Mouse (Mus musculus): ENCODE data around the gene Ints13. TPM values are rescaled to one million over a fixed set of nuclear protein-coding genes. Genes with fewer than 3 reads are reported as not detected.

Gene Ints13
- polyA plus RNA-seq, 1 experiment from 2014 or later: 96.1 TPM

- 75% methylated on average over 5 of the region's 5 CpGs for WGBS
- DNase-seq (ENCODE audit: low spot score): no peak
- no peak for ATAC-seq (replicated peaks; ENCODE audit: insufficient number of reproducible peaks, low FRiP score, low TSS enrichment, low read depth)
- no peak overlapping the region for H3K4me2 ChIP-seq (ENCODE audit: low read depth, low read length)
- no peak overlapping the region for H3K9ac ChIP-seq (replicated peaks; ENCODE audit: low read length)
- H3K9me3 ChIP-seq (replicated peaks; ENCODE audit: control insufficient read depth, low read length): no peaks in the 10 kb centered on the region
- no peaks in the 10 kb centered on the region for H3K27me3 ChIP-seq (ENCODE audit: control insufficient read depth, insufficient read depth, low read length)
- no peak overlapping the region for H3K27ac ChIP-seq (replicated peaks; ENCODE audit: low read depth, low read length)
- H3K4me1 ChIP-seq (ENCODE audit: control insufficient read depth, insufficient read depth, low read length): no peaks in the 10 kb centered on the region
- H3K36me3 ChIP-seq (replicated peaks; ENCODE audit: control insufficient read depth, insufficient read depth, low read depth, low read length): no peaks in the 10 kb centered on the region
- H3K4me3 ChIP-seq (ENCODE audit: low read depth, low read length): no peak overlapping the region
These were observed 56.0 kb downstream of the Ints13 start for GRCm38 (mm10) chr6:146521456-146522245.

- Histone ChIP-seq H3K27me3 (ENCODE audit: control insufficient read depth, insufficient read depth, low read length) (no peaks in the 10 kb centered on the region), H3K4me2 (ENCODE audit: low read depth, low read length) (no peak overlapping the region), H3K4me1 (ENCODE audit: control insufficient read depth, insufficient read depth, low read length) (no peaks in the 10 kb centered on the region), H3K36me3 (replicated peaks; ENCODE audit: control insufficient read depth, insufficient read depth, low read depth, low read length) (no peaks in the 10 kb centered on the region), H3K27ac (replicated peaks; ENCODE audit: low read depth, low read length) (no peak overlapping the region), H3K9me3 (replicated peaks; ENCODE audit: control insufficient read depth, low read length) (no peaks in the 10 kb centered on the region), H3K4me3 (ENCODE audit: low read depth, low read length) (no peak overlapping the region), H3K9ac (replicated peaks; ENCODE audit: low read length) (no peak overlapping the region)
- no peak for ATAC-seq (replicated peaks; ENCODE audit: insufficient number of reproducible peaks, low FRiP score, low TSS enrichment, low read depth)
- no peak for DNase-seq (ENCODE audit: low spot score)
- WGBS: 79% methylated on average over 2 of the region's 2 CpGs
These were observed 58.6 kb downstream of the Ints13 start for GRCm38 (mm10) chr6:146519019-146519418.

GRCm38 (mm10) chr6:146515936-146516335 is 61.7 kb downstream of the Ints13 start:
- Histone ChIP-seq H3K4me3 (ENCODE audit: low read depth, low read length) (no peak overlapping the region), H3K9me3 (replicated peaks; ENCODE audit: control insufficient read depth, low read length) (no peaks in the 10 kb centered on the region), H3K36me3 (replicated peaks; ENCODE audit: control insufficient read depth, insufficient read depth, low read depth, low read length) (no peaks in the 10 kb centered on the region), H3K4me2 (ENCODE audit: low read depth, low read length) (no peak overlapping the region), H3K27ac (replicated peaks; ENCODE audit: low read depth, low read length) (no peak overlapping the region), H3K27me3 (ENCODE audit: control insufficient read depth, insufficient read depth, low read length) (no peaks in the 10 kb centered on the region), H3K4me1 (ENCODE audit: control insufficient read depth, insufficient read depth, low read length) (no peaks in the 10 kb centered on the region), H3K9ac (replicated peaks; ENCODE audit: low read length) (no peak overlapping the region)
- ATAC-seq (replicated peaks; ENCODE audit: insufficient number of reproducible peaks, low FRiP score, low TSS enrichment, low read depth) (no peak), DNase-seq (ENCODE audit: low spot score) (no peak)
- WGBS: 82% methylated on average over 6 of the region's 6 CpGs

GRCm38 (mm10) chr6:146514531-146514948 is 63.1 kb downstream of the Ints13 start:
- H3K4me3 ChIP-seq (ENCODE audit: low read depth, low read length): no peak overlapping the region
- H3K9me3 ChIP-seq (replicated peaks; ENCODE audit: control insufficient read depth, low read length): no peaks in the 10 kb centered on the region
- H3K27ac ChIP-seq (replicated peaks; ENCODE audit: low read depth, low read length): no peak overlapping the region
- no peak for ATAC-seq (replicated peaks; ENCODE audit: insufficient number of reproducible peaks, low FRiP score, low TSS enrichment, low read depth)
- H3K27me3 ChIP-seq (ENCODE audit: control insufficient read depth, insufficient read depth, low read length): no peaks in the 10 kb centered on the region
- H3K36me3 ChIP-seq (replicated peaks; ENCODE audit: control insufficient read depth, insufficient read depth, low read depth, low read length): no peaks in the 10 kb centered on the region
- H3K4me1 ChIP-seq (ENCODE audit: control insufficient read depth, insufficient read depth, low read length): no peaks in the 10 kb centered on the region
- H3K9ac ChIP-seq (replicated peaks; ENCODE audit: low read length): no peak overlapping the region
- DNase-seq (ENCODE audit: low spot score): no peak
- 47% methylated on average over 7 of the region's 7 CpGs for WGBS
- no peak overlapping the region for H3K4me2 ChIP-seq (ENCODE audit: low read depth, low read length)

- H3K9ac ChIP-seq (replicated peaks; ENCODE audit: low read length): no peak overlapping the region
- H3K4me1 ChIP-seq (ENCODE audit: control insufficient read depth, insufficient read depth, low read length): no peaks in the 10 kb centered on the region
- DNase-seq (ENCODE audit: low spot score): no peak
- 74% methylated on average over 5 of the region's 5 CpGs for WGBS
- no peak overlapping the region for H3K4me3 ChIP-seq (ENCODE audit: low read depth, low read length)
- no peaks in the 10 kb centered on the region for H3K27me3 ChIP-seq (ENCODE audit: control insufficient read depth, insufficient read depth, low read length)
- H3K27ac ChIP-seq (replicated peaks; ENCODE audit: low read depth, low read length): no peak overlapping the region
- ATAC-seq (replicated peaks; ENCODE audit: insufficient number of reproducible peaks, low FRiP score, low TSS enrichment, low read depth): no peak
- no peaks in the 10 kb centered on the region for H3K36me3 ChIP-seq (replicated peaks; ENCODE audit: control insufficient read depth, insufficient read depth, low read depth, low read length)
- H3K4me2 ChIP-seq (ENCODE audit: low read depth, low read length): no peak overlapping the region
- H3K9me3 ChIP-seq (replicated peaks; ENCODE audit: control insufficient read depth, low read length): no peaks in the 10 kb centered on the region
These were observed 63.7 kb downstream of the Ints13 start for GRCm38 (mm10) chr6:146513899-146514298.

GRCm38 (mm10) chr6:146513384-146513783 is 64.3 kb downstream of the Ints13 start:
- no peaks in the 10 kb centered on the region for H3K4me1 ChIP-seq (ENCODE audit: control insufficient read depth, insufficient read depth, low read length)
- H3K9me3 ChIP-seq (replicated peaks; ENCODE audit: control insufficient read depth, low read length): no peaks in the 10 kb centered on the region
- no peak overlapping the region for H3K27ac ChIP-seq (replicated peaks; ENCODE audit: low read depth, low read length)
- ATAC-seq (replicated peaks; ENCODE audit: insufficient number of reproducible peaks, low FRiP score, low TSS enrichment, low read depth) (no peak), DNase-seq (ENCODE audit: low spot score) (no peak)
- no peak overlapping the region for H3K9ac ChIP-seq (replicated peaks; ENCODE audit: low read length)
- H3K4me2 ChIP-seq (ENCODE audit: low read depth, low read length): no peak overlapping the region
- H3K36me3 ChIP-seq (replicated peaks; ENCODE audit: control insufficient read depth, insufficient read depth, low read depth, low read length): no peaks in the 10 kb centered on the region
- no peak overlapping the region for H3K4me3 ChIP-seq (ENCODE audit: low read depth, low read length)
- no peaks in the 10 kb centered on the region for H3K27me3 ChIP-seq (ENCODE audit: control insufficient read depth, insufficient read depth, low read length)
- 87% methylated on average over 8 of the region's 8 CpGs for WGBS

- WGBS: 81% methylated on average over 8 of the region's 8 CpGs
- Histone ChIP-seq H3K9ac (replicated peaks; ENCODE audit: low read length) (no peak overlapping the region), H3K36me3 (replicated peaks; ENCODE audit: control insufficient read depth, insufficient read depth, low read depth, low read length) (no peaks in the 10 kb centered on the region), H3K4me1 (ENCODE audit: control insufficient read depth, insufficient read depth, low read length) (no peaks in the 10 kb centered on the region), H3K4me3 (ENCODE audit: low read depth, low read length) (no peak overlapping the region), H3K27ac (replicated peaks; ENCODE audit: low read depth, low read length) (no peak overlapping the region), H3K27me3 (ENCODE audit: control insufficient read depth, insufficient read depth, low read length) (no peaks in the 10 kb centered on the region), H3K9me3 (replicated peaks; ENCODE audit: control insufficient read depth, low read length) (no peaks in the 10 kb centered on the region), H3K4me2 (ENCODE audit: low read depth, low read length) (no peak overlapping the region)
- ATAC-seq (replicated peaks; ENCODE audit: insufficient number of reproducible peaks, low FRiP score, low TSS enrichment, low read depth): no peak
- no peak for DNase-seq (ENCODE audit: low spot score)
These were observed 66.1 kb downstream of the Ints13 start for GRCm38 (mm10) chr6:146511511-146511910.

GRCm38 (mm10) chr6:146509891-146510290 is 67.7 kb downstream of the Ints13 start:
- 69% methylated on average over 2 of the region's 2 CpGs for WGBS
- Histone ChIP-seq H3K4me3 (ENCODE audit: low read depth, low read length) (no peak overlapping the region), H3K36me3 (replicated peaks; ENCODE audit: control insufficient read depth, insufficient read depth, low read depth, low read length) (no peaks in the 10 kb centered on the region), H3K4me1 (ENCODE audit: control insufficient read depth, insufficient read depth, low read length) (no peaks in the 10 kb centered on the region), H3K9me3 (replicated peaks; ENCODE audit: control insufficient read depth, low read length) (no peaks in the 10 kb centered on the region), H3K27me3 (ENCODE audit: control insufficient read depth, insufficient read depth, low read length) (no peaks in the 10 kb centered on the region), H3K27ac (replicated peaks; ENCODE audit: low read depth, low read length) (no peak overlapping the region), H3K4me2 (ENCODE audit: low read depth, low read length) (no peak overlapping the region), H3K9ac (replicated peaks; ENCODE audit: low read length) (no peak overlapping the region)
- DNase-seq (ENCODE audit: low spot score) (no peak), ATAC-seq (replicated peaks; ENCODE audit: insufficient number of reproducible peaks, low FRiP score, low TSS enrichment, low read depth) (no peak)

All from embryonic facial prominence, embryonic 11.5 days (tissue).